Mouse (Mus musculus): ENCODE results near the gene Slc22a20. TPM values are rescaled to one million over a fixed set of nuclear protein-coding genes. Genes with fewer than 3 reads are reported as not detected.
A peak's percentile ranks its signal among the peaks of the same experiment; 100 is the strongest.

Gene Slc22a20
- polyA plus RNA-seq, 1 experiment, result not detected

GRCm38 (mm10) chr19:5924713-5925093 lies 61.2 kb downstream of the Slc22a20 start, which contains the start of gene Cdc42ep2:
Cdc42ep2 (minus strand) TSS chr19:5924816.
- H3K27me3 ChIP-seq (ENCODE audit: control insufficient read depth, insufficient read depth, low read length, poor library complexity, severe bottlenecking), result no peaks in the 10 kb centered on the region
- peaks cover 2% of the 10 kb centered on the region for H3K4me1 ChIP-seq (ENCODE audit: control insufficient read depth, insufficient read depth, low read length)
- 0 out of 2 replicates have a peak within 1 kb of the TSS, but pooled peaks have one; percentile 5 for H3K9ac ChIP-seq (ENCODE audit: low read depth, poor library complexity, severe bottlenecking)
- peak within 1 kb of the TSS; percentile 69 for H3K4me3 ChIP-seq (ENCODE audit: low read depth, low read length)
- H3K36me3 ChIP-seq (ENCODE audit: control insufficient read depth, insufficient read depth, low read length, poor library complexity, severe bottlenecking), result no peaks in the 10 kb centered on the region
- no peak within 1 kb of the TSS for H3K27ac ChIP-seq (ENCODE audit: insufficient read depth, low read length)
- no peaks in the 10 kb centered on the region for H3K9me3 ChIP-seq (replicated peaks; ENCODE audit: control insufficient read depth, insufficient read depth, low read length, poor library complexity, severe bottlenecking)
- no peak for TF ChIP-seq POLR2A (IDR thresholded peaks at IDR 0.05; ENCODE audit: insufficient read depth, low read length)

- Histone ChIP-seq H3K4me3 (ENCODE audit: low read depth, low read length) (peak overlapping the region; percentile 69), H3K4me1 (ENCODE audit: control insufficient read depth, insufficient read depth, low read length) (peaks cover 2% of the 10 kb centered on the region), H3K36me3 (ENCODE audit: control insufficient read depth, insufficient read depth, low read length, poor library complexity, severe bottlenecking) (no peaks in the 10 kb centered on the region), H3K9me3 (replicated peaks; ENCODE audit: control insufficient read depth, insufficient read depth, low read length, poor library complexity, severe bottlenecking) (no peaks in the 10 kb centered on the region), H3K27me3 (ENCODE audit: control insufficient read depth, insufficient read depth, low read length, poor library complexity, severe bottlenecking) (no peaks in the 10 kb centered on the region), H3K27ac (ENCODE audit: insufficient read depth, low read length) (no peak overlapping the region), H3K9ac (ENCODE audit: low read depth, poor library complexity, severe bottlenecking) (0 out of 2 replicates have a peak overlapping the region, but pooled peaks have one; percentile 5)
- TF ChIP-seq EP300 (IDR thresholded peaks at IDR 0.05; ENCODE audit: insufficient read depth, low read depth, low read length), result no peak
- TF ChIP-seq CTCF (IDR thresholded peaks at IDR 0.05; ENCODE audit: low read depth, low read length), result peak; percentile 82
Measured at GRCm38 (mm10) chr19:5923990-5924712, 61.8 kb downstream of the Slc22a20 start.

- H3K9me3 ChIP-seq (replicated peaks; ENCODE audit: control insufficient read depth, insufficient read depth, low read length, poor library complexity, severe bottlenecking), result no peaks in the 10 kb centered on the region
- no peaks in the 10 kb centered on the region for H3K36me3 ChIP-seq (ENCODE audit: control insufficient read depth, insufficient read depth, low read length, poor library complexity, severe bottlenecking)
- peaks cover 2% of the 10 kb centered on the region for H3K4me1 ChIP-seq (ENCODE audit: control insufficient read depth, insufficient read depth, low read length)
- no peak overlapping the region for H3K27ac ChIP-seq (ENCODE audit: insufficient read depth, low read length)
- TF ChIP-seq EP300 (IDR thresholded peaks at IDR 0.05; ENCODE audit: insufficient read depth, low read depth, low read length) (no peak), CTCF (IDR thresholded peaks at IDR 0.05; ENCODE audit: low read depth, low read length) (no peak), POLR2A (IDR thresholded peaks at IDR 0.05; ENCODE audit: insufficient read depth, low read length) (no peak)
- no peak overlapping the region for H3K9ac ChIP-seq (ENCODE audit: low read depth, poor library complexity, severe bottlenecking)
- H3K27me3 ChIP-seq (ENCODE audit: control insufficient read depth, insufficient read depth, low read length, poor library complexity, severe bottlenecking), result no peaks in the 10 kb centered on the region
- no peak overlapping the region for H3K4me3 ChIP-seq (ENCODE audit: low read depth, low read length)
Measured at GRCm38 (mm10) chr19:5922963-5923362, 63.0 kb downstream of the Slc22a20 start.

GRCm38 (mm10) chr19:5922119-5922942 lies 63.6 kb downstream of the Slc22a20 start:
- H3K4me1 ChIP-seq (ENCODE audit: control insufficient read depth, insufficient read depth, low read length), result peaks cover 2% of the 10 kb centered on the region
- H3K4me3 ChIP-seq (ENCODE audit: low read depth, low read length), result peak overlapping the region; percentile 13
- H3K27me3 ChIP-seq (ENCODE audit: control insufficient read depth, insufficient read depth, low read length, poor library complexity, severe bottlenecking), result no peaks in the 10 kb centered on the region
- TF ChIP-seq CTCF (IDR thresholded peaks at IDR 0.05; ENCODE audit: low read depth, low read length) (no peak), EP300 (IDR thresholded peaks at IDR 0.05; ENCODE audit: insufficient read depth, low read depth, low read length) (no peak), POLR2A (IDR thresholded peaks at IDR 0.05; ENCODE audit: insufficient read depth, low read length) (no peak)
- H3K27ac ChIP-seq (ENCODE audit: insufficient read depth, low read length), result no peak overlapping the region
- H3K9me3 ChIP-seq (replicated peaks; ENCODE audit: control insufficient read depth, insufficient read depth, low read length, poor library complexity, severe bottlenecking), result no peaks in the 10 kb centered on the region
- H3K9ac ChIP-seq (ENCODE audit: low read depth, poor library complexity, severe bottlenecking), result no peak overlapping the region
- no peaks in the 10 kb centered on the region for H3K36me3 ChIP-seq (ENCODE audit: control insufficient read depth, insufficient read depth, low read length, poor library complexity, severe bottlenecking)

GRCm38 (mm10) chr19:5921715-5922114 lies 64.2 kb downstream of the Slc22a20 start:
- H3K4me3 ChIP-seq (ENCODE audit: low read depth, low read length), result peak overlapping the region; percentile 13
- no peaks in the 10 kb centered on the region for H3K36me3 ChIP-seq (ENCODE audit: control insufficient read depth, insufficient read depth, low read length, poor library complexity, severe bottlenecking)
- no peaks in the 10 kb centered on the region for H3K9me3 ChIP-seq (replicated peaks; ENCODE audit: control insufficient read depth, insufficient read depth, low read length, poor library complexity, severe bottlenecking)
- TF ChIP-seq CTCF (IDR thresholded peaks at IDR 0.05; ENCODE audit: low read depth, low read length) (no peak), EP300 (IDR thresholded peaks at IDR 0.05; ENCODE audit: insufficient read depth, low read depth, low read length) (no peak), POLR2A (IDR thresholded peaks at IDR 0.05; ENCODE audit: insufficient read depth, low read length) (no peak)
- H3K4me1 ChIP-seq (ENCODE audit: control insufficient read depth, insufficient read depth, low read length), result peaks cover 2% of the 10 kb centered on the region
- H3K9ac ChIP-seq (ENCODE audit: low read depth, poor library complexity, severe bottlenecking), result no peak overlapping the region
- H3K27me3 ChIP-seq (ENCODE audit: control insufficient read depth, insufficient read depth, low read length, poor library complexity, severe bottlenecking), result no peaks in the 10 kb centered on the region
- H3K27ac ChIP-seq (ENCODE audit: insufficient read depth, low read length), result no peak overlapping the region

Other genes with a start within 250 kb of the Slc22a20 start
- gene Ltbp3, start 245.2 kb downstream of the Slc22a20 start, polyA plus RNA-seq (2011; ENCODE audit: insufficient read depth, insufficient read length, low read depth, missing spikeins), result 5.9 and 8.2 TPM in 2 replicates
- 37.1 and 42.8 TPM in 2 replicates for gene Scyl1, start 214.7 kb downstream of the Slc22a20 start, polyA plus RNA-seq (2011; ENCODE audit: insufficient read depth, insufficient read length, low read depth, missing spikeins)
- 26.3 and 33.1 TPM in 2 replicates for gene Frmd8, start 110.9 kb downstream of the Slc22a20 start, polyA plus RNA-seq (2011; ENCODE audit: insufficient read depth, insufficient read length, low read depth, missing spikeins)
- gene Slc25a45, start 108.3 kb downstream of the Slc22a20 start, polyA plus RNA-seq (2011; ENCODE audit: insufficient read depth, insufficient read length, low read depth, missing spikeins), result 0.46 and 0.48 TPM in 2 replicates
- 1.9 and 3.6 TPM in 2 replicates for gene Tigd3, start 92.0 kb downstream of the Slc22a20 start, polyA plus RNA-seq (2011; ENCODE audit: insufficient read depth, insufficient read length, low read depth, missing spikeins)
- gene Dpf2, start 73.1 kb downstream of the Slc22a20 start, polyA plus RNA-seq (2011; ENCODE audit: insufficient read depth, insufficient read length, low read depth, missing spikeins), result 129 and 137 TPM in 2 replicates
- gene Cdc42ep2, start 61.3 kb downstream of the Slc22a20 start, polyA plus RNA-seq (2011; ENCODE audit: insufficient read depth, insufficient read length, low read depth, missing spikeins), result 0.93 and 1.5 TPM in 2 replicates
- 95.9 and 97.3 TPM in 2 replicates for gene Pola2, start 21.9 kb downstream of the Slc22a20 start, polyA plus RNA-seq (2011; ENCODE audit: insufficient read depth, insufficient read length, low read depth, missing spikeins)
- 21.8 and 25.2 TPM in 2 replicates for gene Capn1, start 29.8 kb upstream of the Slc22a20 start, polyA plus RNA-seq (2011; ENCODE audit: insufficient read depth, insufficient read length, low read depth, missing spikeins)
- 16.4 and 18.6 TPM in 2 replicates for gene Syvn1, start 60.4 kb upstream of the Slc22a20 start, polyA plus RNA-seq (2011; ENCODE audit: insufficient read depth, insufficient read length, low read depth, missing spikeins)
- gene Mrpl49, start 71.6 kb upstream of the Slc22a20 start, polyA plus RNA-seq (2011; ENCODE audit: insufficient read depth, insufficient read length, low read depth, missing spikeins), result 44.9 and 65.1 TPM in 2 replicates
- 1,239 and 1,271 TPM in 2 replicates for gene Fau, start 71.7 kb upstream of the Slc22a20 start, polyA plus RNA-seq (2011; ENCODE audit: insufficient read depth, insufficient read length, low read depth, missing spikeins)
- 6.5 and 8.9 TPM in 2 replicates for gene Znhit2, start 75.0 kb upstream of the Slc22a20 start, polyA plus RNA-seq (2011; ENCODE audit: insufficient read depth, insufficient read length, low read depth, missing spikeins)
- gene Tm7sf2, start 82.2 kb upstream of the Slc22a20 start, polyA plus RNA-seq (2011; ENCODE audit: insufficient read depth, insufficient read length, low read depth, missing spikeins), result 19.1 and 25.8 TPM in 2 replicates
- 46.6 and 47.4 TPM in 2 replicates for gene Vps51, start 91.1 kb upstream of the Slc22a20 start, polyA plus RNA-seq (2011; ENCODE audit: insufficient read depth, insufficient read length, low read depth, missing spikeins)
- gene Tmem262, start 93.9 kb upstream of the Slc22a20 start, polyA plus RNA-seq (2011; ENCODE audit: insufficient read depth, insufficient read length, low read depth, missing spikeins), result not detected in 2 replicates
- gene Gm28374, start 96.1 kb upstream of the Slc22a20 start, polyA plus RNA-seq (2011; ENCODE audit: insufficient read depth, insufficient read length, low read depth, missing spikeins), result not detected in 2 replicates
- gene Zfpl1, start 98.8 kb upstream of the Slc22a20 start, polyA plus RNA-seq (2011; ENCODE audit: insufficient read depth, insufficient read length, low read depth, missing spikeins), result 34.2 and 49.7 TPM in 2 replicates
- 47.7 and 50.5 TPM in 2 replicates for gene Cdca5, start 98.8 kb upstream of the Slc22a20 start, polyA plus RNA-seq (2011; ENCODE audit: insufficient read depth, insufficient read length, low read depth, missing spikeins)
- gene AC131692.1, start 108.3 kb upstream of the Slc22a20 start, polyA plus RNA-seq (2011; ENCODE audit: insufficient read depth, insufficient read length, low read depth, missing spikeins), result 5.9 and 6.3 TPM in 2 replicates
- gene Naaladl1, start 119.6 kb upstream of the Slc22a20 start, polyA plus RNA-seq (2011; ENCODE audit: insufficient read depth, insufficient read length, low read depth, missing spikeins), result 2.9 and 3.5 TPM in 2 replicates
- gene Sac3d1, start 132.5 kb upstream of the Slc22a20 start, polyA plus RNA-seq (2011; ENCODE audit: insufficient read depth, insufficient read length, low read depth, missing spikeins), result 13.5 and 17.6 TPM in 2 replicates
- 8.6 and 10.0 TPM in 2 replicates for gene Snx15, start 142.2 kb upstream of the Slc22a20 start, polyA plus RNA-seq (2011; ENCODE audit: insufficient read depth, insufficient read length, low read depth, missing spikeins)
- not detected in 2 replicates for gene Batf2, start 154.8 kb upstream of the Slc22a20 start, polyA plus RNA-seq (2011; ENCODE audit: insufficient read depth, insufficient read length, low read depth, missing spikeins)
- gene Arl2, start 155.4 kb upstream of the Slc22a20 start, polyA plus RNA-seq (2011; ENCODE audit: insufficient read depth, insufficient read length, low read depth, missing spikeins), result 38.7 and 40.4 TPM in 2 replicates
- not detected in 2 replicates for gene Majin, start 198.2 kb upstream of the Slc22a20 start, polyA plus RNA-seq (2011; ENCODE audit: insufficient read depth, insufficient read length, low read depth, missing spikeins)
- 1.0 TPM in 1 of 2 replicates, not detected in the other for gene Gpha2, start 240.2 kb upstream of the Slc22a20 start, polyA plus RNA-seq (2011; ENCODE audit: insufficient read depth, insufficient read length, low read depth, missing spikeins)
- gene Ppp2r5b, start 249.7 kb upstream of the Slc22a20 start, polyA plus RNA-seq (2011; ENCODE audit: insufficient read depth, insufficient read length, low read depth, missing spikeins), result 12.2 and 17.1 TPM in 2 replicates

All from ES-Bruce4 (cell line).